Mouse (Mus musculus) liver, postnatal 0 days (tissue): ENCODE data around the gene Ppbp.

ENCODE experiments used
- CTCF ChIP-seq: sonication (generic); IDR thresholded peaks from 2 replicates; pipeline ENCODE4 v1.5.1; 2016; ENCODE audit warnings: antibody characterized with exemption, low read depth
- EP300 ChIP-seq: IDR thresholded peaks from 2 replicates; pipeline ENCODE4 v1.6.1; 2016; ENCODE audit warnings: antibody characterized with exemption, low read depth, mild to moderate bottlenecking

GRCm38 (mm10) chr5:90759077-90760065 lies 8.9 kb upstream of the Ppbp start, which contains the start of gene Cxcl5:
- no peak for TF ChIP-seq CTCF
- TF ChIP-seq EP300 = no peak
